Mouse (Mus musculus) lung, postnatal 0 days (tissue): Measurements from ENCODE around the gene H2-M3.

ENCODE experiments used
- CTCF ChIP-seq: IDR thresholded peaks from 2 replicates; pipeline ENCODE4 v1.5.1; 2016; ENCODE audit warnings: antibody characterized with exemption, mild to moderate bottlenecking
- EP300 ChIP-seq: IDR thresholded peaks from 2 replicates; pipeline ENCODE4 v1.6.1; 2016; ENCODE audit warnings: antibody characterized with exemption, mild to moderate bottlenecking, control low read depth

GRCm38 (mm10) chr17:37246715-37247114 lies 23.3 kb upstream of the H2-M3 start:
- TF ChIP-seq CTCF, result no peak
- TF ChIP-seq EP300, result no peak
